Mouse (Mus musculus) thymus, postnatal 10 days (tissue): ENCODE measurements around the gene Letm1.

ENCODE experiments used
- DNase-seq, 2 experiments: peaks; one replicate each; pipeline ENCODE4 v3.0.0; 2021; ENCODE audit warnings: low spot score in 2 of 2

Gene Letm1

DNA sequence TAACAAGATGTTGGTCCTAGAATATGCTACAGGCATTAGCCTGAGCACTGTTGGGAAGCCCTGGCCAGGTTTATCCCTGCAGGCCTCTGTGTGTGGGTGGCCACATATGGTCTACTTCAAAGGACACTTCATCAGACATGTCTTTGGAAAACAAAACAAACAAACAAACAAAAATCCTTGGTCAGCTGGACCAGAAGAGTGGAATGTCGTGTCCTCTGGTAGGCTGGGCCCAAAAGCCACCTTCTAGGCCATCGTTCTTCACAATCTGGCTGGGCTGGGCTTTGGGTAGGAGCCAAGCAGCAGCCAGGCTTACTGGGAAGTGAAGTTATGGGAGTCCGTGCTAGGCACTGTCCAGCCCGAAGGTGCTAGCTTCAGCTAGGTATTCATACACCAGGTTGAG is 75.5 kb downstream of the Letm1 start:
- no peak for DNase-seq

DNA sequence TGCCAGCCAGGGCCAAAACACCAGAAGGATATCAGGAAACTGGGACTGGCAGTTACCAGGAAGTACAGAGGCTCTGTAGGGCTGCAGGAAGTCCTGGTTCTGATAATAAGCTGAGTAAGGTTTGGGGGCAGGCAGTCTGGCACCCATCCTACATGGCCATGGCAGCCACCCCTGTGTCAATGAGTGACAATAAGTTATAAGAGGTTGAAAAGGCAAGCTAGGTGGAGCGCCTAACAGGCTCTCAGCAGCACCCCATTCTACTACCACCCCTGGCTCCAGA is 76.3 kb downstream of the Letm1 start:
- no peak for DNase-seq

DNA sequence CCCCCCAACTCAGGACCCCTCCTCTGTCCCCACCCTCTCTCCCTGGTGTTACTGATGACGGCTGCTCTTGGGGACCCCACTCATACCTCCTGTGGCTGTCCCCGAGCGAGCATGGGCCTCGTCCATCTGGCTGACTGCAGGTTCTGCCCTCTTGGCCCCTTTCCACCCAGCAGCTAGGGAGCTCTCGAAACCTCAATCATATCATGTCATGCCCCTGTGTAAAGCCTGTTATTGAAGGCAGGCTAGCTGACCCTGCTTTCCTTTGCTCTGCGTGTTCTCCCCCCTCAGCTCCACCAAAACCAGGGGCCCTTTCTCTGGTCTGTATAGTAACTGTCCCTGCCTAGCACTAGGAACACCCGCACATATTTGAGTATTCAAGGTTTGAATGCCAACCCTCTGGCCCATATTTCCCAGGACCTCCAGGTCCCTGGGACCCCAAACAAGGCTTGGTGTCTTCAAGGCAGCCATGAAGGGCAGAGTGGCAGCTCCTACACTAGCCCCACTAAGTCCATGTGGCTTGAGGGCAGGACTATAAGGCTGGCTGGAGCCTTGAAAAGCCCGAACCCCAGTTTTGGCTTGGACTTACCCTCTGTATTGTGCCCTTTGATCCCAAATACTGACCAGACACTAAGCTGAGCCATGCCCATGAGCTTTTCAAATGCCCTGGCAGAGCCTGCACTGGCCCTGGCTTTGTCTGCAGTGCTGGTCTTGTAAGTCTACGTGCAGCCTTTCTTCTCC is 76.8 kb downstream of the Letm1 start:
- no peak for DNase-seq

DNA sequence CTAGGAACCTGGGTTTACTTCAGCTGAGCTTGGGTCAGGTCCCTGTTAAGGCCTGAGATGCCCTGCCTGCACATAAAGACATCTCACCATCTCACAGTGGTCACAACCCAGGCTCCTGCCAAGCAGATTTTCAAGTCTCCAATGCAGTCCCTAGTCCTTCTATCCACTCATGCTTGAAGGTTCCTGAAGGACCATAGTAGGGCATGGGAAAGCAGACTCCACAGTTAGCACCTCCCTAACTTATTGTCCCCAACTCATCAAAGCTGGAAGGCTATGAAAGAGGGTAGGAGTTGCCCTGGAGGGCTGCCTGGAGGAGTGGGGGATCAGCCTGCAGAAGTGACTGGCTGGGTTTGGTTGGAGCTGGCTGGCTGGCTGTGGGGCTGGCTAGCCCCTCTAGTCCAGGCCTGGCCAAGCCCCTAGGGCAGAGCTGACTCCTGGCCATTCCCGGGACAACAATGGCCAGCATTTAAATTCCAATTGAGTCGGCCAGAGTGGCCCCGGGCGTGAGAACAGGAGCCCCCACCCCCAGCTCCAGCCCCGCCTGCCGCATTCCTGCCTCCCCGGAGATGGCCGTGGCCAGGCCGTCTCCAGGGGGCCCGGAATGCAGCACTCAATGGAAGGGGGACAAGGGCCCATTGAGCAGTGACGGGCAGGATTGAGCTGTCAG is 77.5 kb downstream of the Letm1 start:
- no peak for DNase-seq

DNA sequence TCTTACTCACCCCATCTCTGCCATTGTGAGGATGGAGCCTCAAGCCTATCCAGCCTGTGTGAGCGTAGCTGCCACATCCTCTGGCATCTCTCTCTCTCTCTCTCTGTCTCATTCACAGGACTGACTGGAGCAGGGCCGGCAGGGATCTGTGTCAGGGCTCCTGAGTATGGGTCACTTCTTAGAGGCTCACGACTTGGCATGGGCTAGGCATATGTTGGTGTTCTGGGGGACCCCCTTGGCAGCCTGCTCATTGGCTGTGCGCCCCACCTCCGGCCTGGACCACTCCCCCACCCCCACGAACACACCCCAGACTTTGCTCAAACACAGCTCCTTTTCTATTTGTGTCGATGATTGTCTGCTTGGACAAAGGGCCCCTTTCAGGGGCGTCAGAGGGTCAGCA is 78.6 kb downstream of the Letm1 start:
- DNase-seq, result no peak

DNA sequence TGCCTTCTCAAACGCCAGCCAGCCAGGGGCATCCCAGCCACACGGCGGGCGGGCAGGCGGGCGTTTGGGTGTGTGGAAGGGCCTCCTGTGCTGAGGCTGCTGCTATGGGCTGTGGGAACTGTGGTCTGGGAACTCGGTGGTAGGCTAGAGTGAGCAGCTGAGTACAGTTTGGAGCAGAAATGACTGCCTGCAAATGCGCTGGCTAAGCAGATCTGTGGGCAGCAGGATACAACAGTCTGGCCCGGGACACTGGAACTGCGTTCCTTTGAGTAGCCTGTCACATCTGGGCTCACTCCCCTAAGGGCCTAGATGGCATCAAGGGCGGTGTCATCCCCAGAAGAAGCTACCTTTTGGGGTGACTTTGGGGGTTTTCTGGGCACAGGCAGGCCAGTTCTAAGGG is 80.8 kb downstream of the Letm1 start:
- DNase-seq, result no peak

DNA sequence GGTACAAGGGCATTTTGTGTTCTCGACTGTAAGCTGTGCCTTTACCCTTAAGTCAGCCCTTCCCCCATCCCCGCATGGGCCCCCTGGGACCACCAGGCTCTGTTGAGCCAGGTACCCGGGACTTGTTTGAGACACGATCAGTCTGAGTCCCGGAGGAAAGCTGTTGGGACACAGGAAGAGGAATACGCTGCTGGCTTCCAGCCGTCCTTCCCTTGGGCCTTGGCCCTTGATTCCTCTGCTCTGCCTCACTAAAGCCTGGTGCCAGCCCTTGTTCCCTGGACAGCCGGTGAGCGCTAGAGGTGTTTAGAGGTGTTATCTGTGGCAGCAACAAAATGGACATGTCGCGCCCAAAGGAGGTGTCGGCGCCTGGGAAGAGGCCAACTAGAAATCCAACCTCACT is 82.6 kb downstream of the Letm1 start:
- no peak for DNase-seq

DNA sequence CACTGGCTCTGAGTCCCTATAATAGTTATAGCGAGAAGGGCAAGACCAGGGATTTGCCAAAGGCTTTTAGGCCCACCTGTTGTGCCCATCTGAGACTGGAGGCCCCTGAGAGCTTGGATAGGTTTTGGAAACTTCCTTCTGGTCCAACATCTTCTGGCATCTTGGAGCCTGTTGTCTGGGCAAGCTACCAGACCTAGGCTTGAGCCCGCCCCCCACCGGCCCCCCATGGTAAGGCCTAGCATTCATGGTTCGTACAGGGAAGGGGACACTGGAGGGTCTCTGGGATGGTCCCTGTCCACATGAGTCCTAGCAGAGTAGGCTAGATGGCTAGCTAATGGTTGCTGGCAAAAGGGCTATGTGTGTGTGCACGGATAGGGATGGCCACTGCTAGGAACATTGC is 83.9 kb downstream of the Letm1 start:
- DNase-seq, result no peak

DNA sequence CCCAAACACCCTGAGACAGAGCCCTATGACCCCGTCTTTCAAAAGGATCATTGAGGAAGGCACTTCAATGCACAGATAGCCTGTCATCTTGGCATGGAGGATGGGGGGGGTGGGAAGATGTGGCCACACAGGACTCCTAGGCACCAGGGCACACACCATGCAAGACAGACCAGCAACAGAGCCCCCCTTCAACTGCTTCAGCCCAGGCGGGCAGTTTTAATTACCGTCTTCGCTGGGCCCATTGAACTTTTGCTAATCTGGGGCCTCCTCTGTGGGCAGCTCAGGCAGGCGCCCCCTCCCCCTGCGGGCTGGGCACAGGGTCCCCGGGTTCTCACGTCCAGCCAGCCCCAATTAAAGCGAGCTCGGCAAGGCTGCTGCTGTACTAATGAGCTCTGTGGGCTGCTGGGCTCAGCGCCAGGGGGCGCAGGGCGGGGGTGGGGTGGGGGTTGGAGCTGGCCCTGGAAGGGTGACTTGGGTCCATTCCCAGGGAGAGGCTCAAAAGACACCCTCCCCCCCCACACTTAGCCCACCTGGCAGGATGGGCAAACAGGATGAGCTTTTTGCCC is 84.6 kb downstream of the Letm1 start:
- no peak for DNase-seq

DNA sequence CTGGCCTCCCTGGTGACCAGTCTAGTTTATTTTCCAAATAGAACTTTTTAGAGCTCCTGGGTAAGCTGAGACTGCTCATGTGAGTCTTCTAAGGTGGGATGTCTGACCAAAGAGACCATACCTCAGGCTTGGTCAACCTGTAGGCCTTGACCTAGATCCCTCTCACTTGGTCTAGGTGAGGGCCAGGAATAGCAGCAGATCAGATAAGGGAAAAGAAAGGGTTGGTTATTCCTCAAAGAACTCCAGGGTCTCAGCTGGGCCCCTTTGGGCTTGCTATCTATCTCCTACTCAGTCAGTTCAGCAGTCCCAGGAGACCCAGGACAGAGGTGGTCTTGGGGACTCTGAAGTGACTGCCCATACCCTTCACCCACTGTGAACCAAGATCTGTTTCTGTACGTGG is 85.1 kb downstream of the Letm1 start:
- no peak for DNase-seq

DNA sequence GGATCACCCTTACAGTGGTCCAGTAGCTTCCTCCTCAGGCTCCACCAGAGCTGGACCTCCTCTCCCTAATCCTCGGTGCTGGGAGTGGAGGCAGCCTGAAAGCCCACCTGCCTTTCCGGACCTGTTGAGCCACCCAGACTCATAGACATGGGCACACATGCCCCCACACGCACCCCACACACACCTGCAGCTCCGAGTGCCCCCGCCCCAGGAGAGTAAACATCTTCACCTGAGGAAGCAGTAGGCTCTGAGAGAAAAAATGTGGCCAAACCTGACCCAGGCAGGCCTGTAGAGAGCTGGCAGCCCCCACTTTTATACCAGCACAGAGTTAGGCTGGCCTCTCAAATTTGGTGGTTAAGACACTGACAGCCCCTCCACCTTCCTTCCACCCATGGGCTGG is 86.2 kb downstream of the Letm1 start:
- DNase-seq, result no peak

DNA sequence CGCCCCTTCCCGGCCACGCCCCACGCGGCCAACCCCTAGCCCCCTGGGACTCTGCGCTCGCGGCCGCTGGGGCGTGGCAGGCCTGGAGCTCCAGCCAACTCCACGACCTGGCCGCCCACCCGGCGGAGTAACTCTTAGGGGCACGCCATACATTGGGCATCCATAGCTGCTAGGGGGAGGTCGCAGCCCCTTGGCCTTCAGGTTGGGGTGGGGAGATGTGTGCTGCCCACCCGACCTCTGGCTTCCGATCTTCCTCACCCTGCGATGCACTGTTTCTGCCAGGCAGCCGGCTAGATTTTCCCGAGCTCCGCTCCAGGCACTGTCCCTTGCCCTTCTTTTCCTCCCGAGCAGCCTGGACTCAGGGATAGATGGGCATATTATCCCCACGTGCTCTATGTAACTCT is 86.9 kb downstream of the Letm1 start:
- DNase-seq, result no peak

DNA sequence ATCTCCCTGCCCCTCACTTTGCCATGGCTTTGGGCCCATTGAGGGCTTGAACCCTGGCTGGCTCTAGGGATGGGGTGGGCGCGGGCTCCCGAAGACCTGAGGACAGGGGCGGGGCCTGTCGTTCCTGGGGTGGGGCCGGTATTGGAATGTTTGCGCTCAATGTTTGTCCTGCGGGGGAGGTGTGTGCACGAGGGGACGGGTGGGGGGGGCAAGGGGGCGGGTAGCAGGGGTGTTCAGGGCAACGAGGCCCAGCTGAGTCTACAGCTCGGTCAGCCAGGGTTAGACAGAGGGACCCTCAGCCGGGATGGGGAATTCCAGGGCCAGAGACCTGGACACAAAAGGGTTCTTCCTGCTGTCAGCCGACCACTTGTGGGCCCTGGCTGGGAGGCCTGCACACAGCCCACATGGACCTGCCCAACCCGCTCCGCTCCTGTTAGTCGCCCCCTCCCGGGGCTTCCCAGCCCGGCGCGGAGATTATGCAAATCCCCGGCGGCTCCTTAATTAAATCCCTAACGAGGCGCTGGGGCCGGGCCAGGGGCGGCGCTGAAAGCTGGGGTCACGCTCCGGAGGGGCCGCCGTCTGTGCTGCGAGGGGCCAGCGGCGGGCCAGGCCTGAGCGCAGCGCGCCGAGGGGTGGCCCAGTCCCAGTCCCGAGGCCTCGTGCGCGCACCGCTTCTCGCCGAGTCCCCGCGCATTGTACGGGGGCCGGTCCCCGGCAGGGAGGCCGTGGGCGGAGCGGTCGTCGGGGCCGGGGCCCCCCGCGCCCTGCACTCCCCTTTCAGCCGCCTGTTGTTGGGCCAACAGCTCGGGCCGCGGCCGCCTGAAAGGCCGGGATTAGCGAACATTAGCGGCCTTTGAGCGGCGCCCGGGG is 87.5 kb downstream of the Letm1 start:
- no peak for DNase-seq

DNA sequence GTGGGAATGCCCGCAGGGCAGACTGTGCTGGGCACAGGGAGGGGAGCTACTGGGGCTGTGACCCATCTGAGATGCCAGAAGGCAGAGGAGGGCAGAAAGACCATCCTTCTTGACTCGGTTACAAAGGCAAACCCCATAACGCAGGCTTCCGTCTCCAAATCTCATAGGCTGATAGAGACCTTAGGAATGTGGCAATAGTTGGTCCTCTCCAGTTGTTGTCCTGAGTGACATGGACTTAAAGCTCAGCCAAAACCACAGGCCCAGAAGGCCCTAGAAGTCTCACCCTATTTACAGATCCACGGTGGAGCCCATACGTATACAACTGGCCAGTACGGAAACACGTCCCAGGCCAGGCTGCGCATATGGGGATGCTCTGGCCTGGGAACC is 88.2 kb downstream of the Letm1 start:
- no peak for DNase-seq

DNA sequence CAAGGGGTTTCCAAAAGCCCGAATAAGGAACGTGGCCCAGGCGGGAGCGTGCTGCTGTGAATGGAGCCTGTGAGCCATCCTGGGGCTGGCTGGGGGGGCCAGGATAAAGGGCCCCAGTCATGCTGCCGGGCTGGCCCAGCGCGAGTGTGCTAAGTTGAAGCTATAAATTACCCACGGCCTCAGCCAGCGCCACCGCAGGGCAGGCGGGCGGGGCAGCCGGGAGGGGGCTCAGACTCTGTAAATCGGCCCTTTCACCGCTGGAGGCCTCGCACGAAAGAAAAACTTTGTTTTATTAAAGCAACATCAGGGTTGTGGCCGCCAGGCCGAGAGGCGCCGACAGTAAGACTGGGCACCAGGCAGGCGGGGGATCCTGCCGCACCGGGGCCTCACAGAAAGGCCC is 90.2 kb downstream of the Letm1 start:
- DNase-seq, result no peak

DNA sequence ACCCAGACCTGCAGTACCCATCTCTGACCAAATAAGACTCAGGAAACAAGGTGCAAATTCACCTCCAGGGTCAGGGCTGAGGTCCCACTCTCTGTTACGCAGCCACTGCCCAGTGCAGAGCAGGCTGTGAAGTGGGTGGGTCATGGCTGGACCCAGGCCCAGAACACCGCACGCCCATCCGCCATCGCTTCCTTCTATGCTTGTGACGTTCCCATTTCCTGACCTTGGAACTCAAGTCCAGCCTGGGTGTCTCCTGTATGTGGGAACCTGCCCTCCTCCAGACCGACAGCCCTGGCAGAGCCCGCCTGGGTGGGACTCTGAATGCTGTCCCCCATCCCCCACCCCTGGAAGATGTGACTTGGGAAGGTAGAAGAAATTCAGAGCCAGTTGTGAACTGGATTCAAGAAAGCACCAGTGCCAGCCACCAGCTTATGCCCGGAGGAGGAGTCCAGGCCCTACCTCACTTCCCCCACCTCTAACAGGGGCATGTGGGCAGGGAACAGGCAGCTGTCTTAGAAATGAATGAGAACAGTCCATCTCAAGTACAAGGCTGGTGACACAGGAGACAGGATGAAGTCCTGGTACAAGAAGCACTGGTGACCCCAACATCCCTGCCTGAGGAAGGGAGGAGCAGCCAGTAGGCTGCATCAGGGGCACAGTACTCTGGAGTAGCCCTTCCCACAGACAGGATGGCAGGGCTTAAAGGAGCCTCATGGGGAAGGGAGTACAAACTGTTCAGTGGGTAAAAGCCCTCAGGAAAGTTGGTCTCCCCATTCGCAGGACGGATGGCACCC is 92.6 kb downstream of the Letm1 start:
- DNase-seq, result no peak
